Mouse (Mus musculus) E14TG2a.4 (cell line): Measurements from ENCODE around the gene Tpbg.

ENCODE experiments used
- CTCF ChIP-seq: conservative IDR thresholded peaks from 2 replicates; pipeline ENCODE4 v1.5.1; 2014; ENCODE audit warnings: low read length
- NANOG ChIP-seq: IDR thresholded peaks from 2 replicates; pipeline ENCODE4 v1.6.1; 2014; ENCODE audit warnings: borderline replicate concordance, low read length, mixed read lengths

DNA sequence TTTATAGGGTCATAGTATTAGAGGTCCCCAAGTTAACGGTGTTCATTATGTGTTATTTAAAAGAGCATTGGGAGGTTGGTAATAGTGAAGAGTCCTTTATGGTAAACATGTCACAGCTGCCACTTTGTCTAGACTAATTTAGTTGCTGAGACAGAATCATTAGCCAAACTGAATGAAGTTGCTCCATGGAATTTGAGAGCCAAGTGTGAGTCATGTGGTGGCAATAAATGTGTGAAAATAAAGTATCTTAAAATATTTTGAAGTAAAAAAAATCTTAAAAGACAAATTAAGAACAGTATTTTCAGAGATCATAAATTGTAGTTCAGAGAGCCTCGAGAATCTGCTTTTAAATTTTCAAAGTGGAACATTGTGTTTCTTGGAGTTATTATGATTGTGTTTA lies 4.0 kb downstream of the Tpbg start:
- no peak for TF ChIP-seq CTCF
- TF ChIP-seq NANOG: no peak
